Mouse (Mus musculus): ENCODE data around the gene Serping1. TPM values are rescaled to one million over a fixed set of nuclear protein-coding genes. Genes with fewer than 3 reads are reported as not detected.

Serping1 gene
- total and polyA plus RNA-seq, 3 experiments = not detected

GRCm38 (mm10) chr2:84762295-84762694 is 12.9 kb downstream of the Serping1 start:
- dilution Hi-C loops (cut with MboI; ENCODE audit: extremely low pct_ligation_motif_present, extremely low pct_unique_long_range_greater_than_20kb, low sequenced_read_pairs) = no loop called here
- H3K27me3 ChIP-seq (replicated peaks) = peaks cover 6% of the 10 kb centered on the region

GRCm38 (mm10) chr2:84761840-84762239 is 13.4 kb downstream of the Serping1 start:
- peak overlapping the region; percentile 2; the same call in 1 of the 2 replicates for H3K4me2 ChIP-seq (ENCODE audit: insufficient read depth, low read depth, poor library complexity, severe bottlenecking)
- no peaks in the 10 kb centered on the region for H3K36me3 ChIP-seq (replicated peaks in 1 of 2; ENCODE audit: control insufficient read depth in 1 of 2, insufficient read depth in 1 of 2, low read length in 1 of 2)
- 0 out of 2 replicates have a peak, but pooled peaks have one; percentile 30 for TF ChIP-seq EP300 (IDR thresholded peaks at IDR 0.05; ENCODE audit: low read length)
- TF ChIP-seq GABPA (IDR thresholded peaks at IDR 0.05; ENCODE audit: insufficient replicate concordance, low read depth, low read length) = no peak
- TF ChIP-seq NRF1 (IDR thresholded peaks at IDR 0.05; ENCODE audit: low read depth, low read length) = no peak
- TF ChIP-seq HCFC1 (IDR thresholded peaks at IDR 0.05; ENCODE audit: low read depth, low read length) = no peak
- TF ChIP-seq BHLHE40 (IDR thresholded peaks at IDR 0.05; ENCODE audit: low read depth, low read length) = 0 out of 2 replicates have a peak, but pooled peaks have one; percentile 26
- no peak for TF ChIP-seq SIN3A (IDR thresholded peaks at IDR 0.05; ENCODE audit: low read length)
- 0 out of 2 replicates have a peak, but pooled peaks have one; percentile 42 for TF ChIP-seq MXI1 (IDR thresholded peaks at IDR 0.05; ENCODE audit: low read depth, low read length)
- no peak for TF ChIP-seq CTCF (conservative IDR thresholded peaks at IDR 0.05 in 1 of 2, IDR thresholded peaks at IDR 0.05 in 1 of 2; ENCODE audit: low read depth in 2 of 2, low read length in 2 of 2)
- TF ChIP-seq TCF12 (IDR thresholded peaks at IDR 0.05; ENCODE audit: low read depth, low read length) = no peak
- no peak overlapping the region for H3K27ac ChIP-seq (ENCODE audit: insufficient read depth, low read depth)
- H3K4me3 ChIP-seq (replicated peaks in 1 of 3; ENCODE audit: low read depth in 2 of 3, low read length in 2 of 3, poor library complexity in 1 of 3) = no peak overlapping the region
- peaks cover 6% of the 10 kb centered on the region for H3K27me3 ChIP-seq (replicated peaks)
- in situ Hi-C loops (cut with MboI; ENCODE audit: low pct_ligation_motif_present, low pct_unique_long_range_greater_than_20kb, low sequenced_read_pairs) = no loop called here
- DNase-seq (ENCODE audit: extremely low read depth) = no peak
- H3K9me3 ChIP-seq (replicated peaks; ENCODE audit: low read length) = no peaks in the 10 kb centered on the region
- 0 out of 4 replicates have a peak, but pooled peaks cover 0 to 5% of the 10 kb centered on the region in 2 experiments for H3K4me1 ChIP-seq (ENCODE audit: control insufficient read depth in 1 of 2, insufficient read depth in 2 of 2)
- no peaks in the 10 kb centered on the region for H3K79me2 ChIP-seq (replicated peaks; ENCODE audit: control insufficient read depth, extremely low read depth, insufficient read depth, poor library complexity, severe bottlenecking)
- dilution Hi-C loops (cut with MboI; ENCODE audit: extremely low pct_ligation_motif_present, extremely low pct_unique_long_range_greater_than_20kb, low sequenced_read_pairs) = no loop called here
- H3K9ac ChIP-seq (ENCODE audit: insufficient read depth, low read depth) = no peak overlapping the region

More at GRCm38 (mm10) chr2:84762295-84762694, 12.9 kb downstream of the Serping1 start:
- Histone ChIP-seq H3K36me3 (replicated peaks in 1 of 2; ENCODE audit: control insufficient read depth in 1 of 2, insufficient read depth in 1 of 2, low read length in 1 of 2) (no peaks in the 10 kb centered on the region), H3K79me2 (replicated peaks; ENCODE audit: control insufficient read depth, extremely low read depth, insufficient read depth, poor library complexity, severe bottlenecking) (no peaks in the 10 kb centered on the region), H3K4me1 (ENCODE audit: control insufficient read depth in 1 of 2, insufficient read depth in 2 of 2) (0 out of 4 replicates have a peak, but pooled peaks cover 0 to 5% of the 10 kb centered on the region in 2 experiments), H3K9ac (ENCODE audit: insufficient read depth, low read depth) (no peak overlapping the region), H3K27ac (ENCODE audit: insufficient read depth, low read depth) (no peak overlapping the region), H3K4me2 (ENCODE audit: insufficient read depth, low read depth, poor library complexity, severe bottlenecking) (0 out of 2 replicates have a peak overlapping the region, but pooled peaks have one; percentile 2), H3K4me3 (replicated peaks in 1 of 3; ENCODE audit: low read depth in 2 of 3, low read length in 2 of 3, poor library complexity in 1 of 3) (no peak overlapping the region), H3K9me3 (replicated peaks; ENCODE audit: low read length) (no peaks in the 10 kb centered on the region)
- TF ChIP-seq SIN3A (IDR thresholded peaks at IDR 0.05; ENCODE audit: low read length) = no peak
- TF ChIP-seq POLR2AphosphoS2 (IDR thresholded peaks at IDR 0.05; ENCODE audit: low read depth, low read length) = no peak
- no peak for TF ChIP-seq SMC3 (IDR thresholded peaks at IDR 0.05; ENCODE audit: low read depth, low read length)
- no peak for TF ChIP-seq ZKSCAN1 (IDR thresholded peaks at IDR 0.05; ENCODE audit: borderline replicate concordance, low read depth, low read length)
- TF ChIP-seq NRF1 (IDR thresholded peaks at IDR 0.05; ENCODE audit: low read depth, low read length) = no peak
- no peak for TF ChIP-seq TBP (conservative IDR thresholded peaks at IDR 0.05; ENCODE audit: low read depth, low read length)
- TF ChIP-seq RCOR1 (conservative IDR thresholded peaks at IDR 0.05; ENCODE audit: low read depth, low read length) = no peak
- no peak for TF ChIP-seq ZNF384 (IDR thresholded peaks at IDR 0.05; ENCODE audit: low read depth, low read length)
- TF ChIP-seq E2F4 (IDR thresholded peaks at IDR 0.05; ENCODE audit: insufficient replicate concordance, low read depth, low read length) = no peak
- TF ChIP-seq CHD1 (IDR thresholded peaks at IDR 0.05; ENCODE audit: low read depth, low read length) = no peak
- no peak for TF ChIP-seq MYC (IDR thresholded peaks at IDR 0.05; ENCODE audit: low read depth, low read length)
- TF ChIP-seq JUND (conservative IDR thresholded peaks at IDR 0.05; ENCODE audit: low read depth, low read length) = no peak
- no peak for TF ChIP-seq CHD2 (IDR thresholded peaks at IDR 0.05; ENCODE audit: low read length)
- DNase-seq (ENCODE audit: extremely low read depth) = no peak
- in situ Hi-C loops (cut with MboI; ENCODE audit: low pct_ligation_motif_present, low pct_unique_long_range_greater_than_20kb, low sequenced_read_pairs) = no loop called here

Data from CH12.LX (cell line).